Mouse (Mus musculus) embryo, embryonic 9.5 days (tissue): ENCODE measurements around the gene Zfp811.

ENCODE experiments used
- DNase-seq: peaks from one replicate; pipeline ENCODE4 v3.0.0-alpha.2; 2017; ENCODE audit errors: extremely low spot score

Zfp811 gene

DNA sequence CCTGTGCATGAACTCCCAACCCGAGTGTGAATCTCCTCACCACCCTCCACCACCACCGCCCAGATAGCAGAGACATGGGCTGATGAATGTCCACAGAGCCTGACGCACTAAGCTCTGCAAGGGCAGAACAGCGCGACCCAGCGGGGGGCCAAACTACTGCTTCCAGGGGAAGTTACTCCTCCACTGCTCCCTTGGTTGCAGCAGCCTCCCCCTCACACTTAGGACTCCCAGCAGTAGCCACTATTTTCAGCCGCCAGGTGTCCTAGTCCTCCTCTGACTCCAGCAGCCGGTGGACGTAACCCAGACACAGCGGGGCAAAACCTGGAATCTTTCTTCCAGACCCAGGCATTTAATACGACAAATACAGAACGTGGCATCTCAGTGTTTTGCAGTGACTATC is 56.1 kb downstream of the Zfp811 start:
- peak; percentile 35 for DNase-seq

DNA sequence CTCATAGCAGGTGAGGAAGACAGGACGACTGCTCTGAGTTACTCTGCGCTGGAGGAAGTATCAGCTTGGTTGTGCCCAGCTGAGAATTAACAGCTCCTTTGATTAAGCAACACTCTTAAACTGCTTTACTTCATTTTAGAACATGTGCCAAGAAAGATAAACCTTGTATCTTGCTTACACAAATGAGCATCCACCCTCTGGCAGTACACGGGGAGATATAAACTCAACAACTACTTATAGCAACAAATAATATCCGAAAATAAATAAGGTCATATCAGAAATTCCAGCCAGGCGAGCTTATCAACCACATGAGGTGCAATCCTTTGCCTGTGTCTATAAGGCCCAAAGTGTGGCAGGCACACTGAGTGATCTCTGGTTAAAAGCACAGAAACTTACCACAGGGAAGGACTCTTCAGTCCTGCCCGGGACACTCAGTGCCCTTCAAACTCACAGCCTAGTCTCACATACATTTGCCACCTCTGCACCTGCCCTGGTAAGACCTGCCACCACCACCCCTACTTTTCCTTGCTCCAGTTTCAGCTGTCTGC is 56.8 kb downstream of the Zfp811 start:
- no peak for DNase-seq

- DNase-seq, result no peak
These were observed 59.1 kb downstream of the Zfp811 start for GRCm38 (mm10) chr17:32750611-32751010.
